Comparison of ENCODE assay signal across 9 mouse cellular contexts in the genomic region with DNA sequence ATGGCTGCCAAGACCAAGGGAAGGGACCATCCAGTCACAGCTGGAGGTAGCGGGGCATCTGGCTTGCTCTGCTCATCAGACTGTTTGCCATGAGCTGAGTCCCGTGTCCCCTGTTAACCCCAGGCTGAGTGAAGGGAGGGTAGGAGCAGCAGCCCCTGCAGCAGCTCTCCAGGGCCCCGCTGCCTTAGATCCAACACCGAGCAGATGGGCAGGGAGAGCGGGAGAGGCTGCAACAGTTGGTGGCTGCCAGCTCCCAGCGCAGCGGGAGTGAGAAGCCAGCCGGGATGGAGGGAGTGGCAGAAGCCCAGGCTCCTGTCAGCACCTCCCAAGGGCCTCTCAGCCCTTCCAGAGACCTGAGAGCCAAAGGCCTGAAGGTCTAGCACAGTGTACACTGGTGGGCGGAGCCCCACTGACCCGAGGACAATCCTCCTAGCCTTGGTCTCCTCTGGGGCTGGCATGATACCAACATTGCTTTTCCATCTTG.
DNase-seq lines count a peak whose midpoint lies in the region; ATAC-seq and TF ChIP-seq lines count a peak whose summit lies in the region.
"Had no signal": no experiment of that assay in that cellular context is flagged by ENCODE, and none has a peak within 500 bp of the region (broad histone marks: within the 10 kb centered on the region; RNA-seq: fewer than 3 reads in every experiment).

No protein-coding gene starts in this region.

- no peak overlapping the region for H3K4me3 ChIP-seq in hindbrain, embryonic 14.5 days (replicated peaks; ENCODE audit: low read length)
- H3K4me3 ChIP-seq in liver, embryonic 15.5 days (replicated peaks), result no peak overlapping the region; the same call in 1 of the 2 replicates
- no peak overlapping the region for H3K4me3 ChIP-seq in stomach, postnatal 0 days (ENCODE audit: low read depth, low read length)
- H3K4me3 ChIP-seq: megakaryocyte, embryonic 14.5 days had no signal

- peak; percentile 76 for DNase-seq in adrenal gland, adult 2 months
- DNase-seq in adrenal gland, adult 18-20 months (ENCODE audit: low spot score in 2 of 2), result no peak
- peak; percentile 88 for DNase-seq in cerebellum, adult 11-12 months
- peak; percentile 59 to 74 for DNase-seq in gastrocnemius, adult 8-10 months (ENCODE audit: low spot score in 2 of 2)
- no peak for DNase-seq in hindbrain, embryonic 14.5 days (ENCODE audit: low spot score)
- DNase-seq in stomach, postnatal 0 days (ENCODE audit: low spot score), result no peak
- DNase-seq in kidney, postnatal 14 days, result no peak

- 0 out of 2 replicates have a peak overlapping the region, but pooled peaks have one; percentile 2 for H3K27ac ChIP-seq in hindbrain, embryonic 14.5 days
- H3K27ac ChIP-seq in liver, embryonic 15.5 days (replicated peaks), result peak overlapping the region; percentile 97
- H3K27ac ChIP-seq in stomach, postnatal 0 days (replicated peaks), result peak overlapping the region; percentile 35; the same call in 1 of the 2 replicates

- H3K4me2 ChIP-seq in hindbrain, embryonic 14.5 days (replicated peaks), result no peak overlapping the region
- H3K4me2 ChIP-seq in liver, embryonic 15.5 days, result peak overlapping the region; percentile 86
- no peak overlapping the region for H3K4me2 ChIP-seq in stomach, postnatal 0 days (replicated peaks; ENCODE audit: low read depth)

- no peaks in the 10 kb centered on the region for H3K27me3 ChIP-seq in hindbrain, embryonic 14.5 days (ENCODE audit: control insufficient read depth, insufficient read depth, low read length)
- H3K27me3 ChIP-seq in liver, embryonic 15.5 days, result no peaks in the 10 kb centered on the region
- no peaks in the 10 kb centered on the region for H3K27me3 ChIP-seq in stomach, postnatal 0 days (ENCODE audit: control insufficient read depth, insufficient read depth, low read length)

- TF ChIP-seq EP300 in stomach, postnatal 0 days (optimal IDR thresholded peaks at IDR 0.05), result no peak

- no peaks in the 10 kb centered on the region for H3K9me3 ChIP-seq in hindbrain, embryonic 14.5 days (ENCODE audit: control insufficient read depth, low read length)
- no peaks in the 10 kb centered on the region for H3K9me3 ChIP-seq in liver, embryonic 15.5 days (replicated peaks)
- no peaks in the 10 kb centered on the region for H3K9me3 ChIP-seq in stomach, postnatal 0 days (ENCODE audit: control insufficient read depth, low read length)
- H3K9me3 ChIP-seq: megakaryocyte, embryonic 14.5 days had no signal

- H3K4me1 ChIP-seq in hindbrain, embryonic 14.5 days (replicated peaks; ENCODE audit: control insufficient read depth, insufficient read depth, low read length), result peaks cover 76% of the 10 kb centered on the region
- peaks cover 87% of the 10 kb centered on the region for H3K4me1 ChIP-seq in liver, embryonic 15.5 days (replicated peaks)
- peaks cover 10% of the 10 kb centered on the region for H3K4me1 ChIP-seq in stomach, postnatal 0 days (replicated peaks; ENCODE audit: control insufficient read depth, insufficient read depth)

- H3K36me3 ChIP-seq in hindbrain, embryonic 14.5 days (replicated peaks; ENCODE audit: control insufficient read depth, insufficient read depth), result no peaks in the 10 kb centered on the region
- H3K36me3 ChIP-seq in liver, embryonic 15.5 days (replicated peaks), result no peaks in the 10 kb centered on the region
- no peaks in the 10 kb centered on the region for H3K36me3 ChIP-seq in stomach, postnatal 0 days (ENCODE audit: control insufficient read depth, insufficient read depth, low read length)

- no peak for TF ChIP-seq CTCF in stomach, postnatal 0 days (IDR thresholded peaks at IDR 0.05; ENCODE audit: low read depth)

- no peak for ATAC-seq in hindbrain, embryonic 14.5 days (ENCODE audit: low FRiP score)
- ATAC-seq in liver, embryonic 15.5 days (ENCODE audit: insufficient read depth), result no peak
- ATAC-seq in stomach, postnatal 0 days (ENCODE audit: low FRiP score, low TSS enrichment), result no peak

- H3K9ac ChIP-seq in hindbrain, embryonic 14.5 days, result no peak overlapping the region
- peak overlapping the region; percentile 32; the same call in 1 of the 2 replicates for H3K9ac ChIP-seq in liver, embryonic 15.5 days
- H3K9ac ChIP-seq in stomach, postnatal 0 days (ENCODE audit: low read length), result 0 out of 2 replicates have a peak overlapping the region, but pooled peaks have one; percentile 4

- 30% methylated on average over 10 of the region's 10 CpGs for WGBS in hindbrain, embryonic 14.5 days
- WGBS in liver, embryonic 15.5 days (ENCODE audit: insufficient replicate concordance), result 65% methylated on average over 10 of the region's 10 CpGs
- WGBS in stomach, postnatal 0 days, result 35% methylated on average over 10 of the region's 10 CpGs

Comparison
In these comparisons a context has a peak if more than half of its experiments do, and no peak if none do; other contexts are left out.
1. DNase-seq: peak in adrenal gland, adult 2 months (single experiment), cerebellum, adult 11-12 months (single experiment) and gastrocnemius, adult 8-10 months (2 of 2); none in adrenal gland, adult 18-20 months (0 of 2), hindbrain, embryonic 14.5 days (single experiment), stomach, postnatal 0 days (single experiment) and kidney, postnatal 14 days (single experiment).
2. H3K27ac ChIP-seq: peak in every context shown above with its lines; median percentile 97 in liver, embryonic 15.5 days; 35 in stomach, postnatal 0 days; 2 in hindbrain, embryonic 14.5 days.